Mouse (Mus musculus) brain, embryonic 18.5 days (tissue): ENCODE results near the gene Pagr1a.

Source experiments
- DNase-seq: peaks from one replicate; pipeline ENCODE4 v3.0.0-alpha.2; 2012; ENCODE audit warnings: low read depth, low spot score

The Pagr1a gene

GRCm38 (mm10) chr7:127003620-127004019 lies 13.5 kb downstream of the Pagr1a start:
- DNase-seq = no peak

DNA sequence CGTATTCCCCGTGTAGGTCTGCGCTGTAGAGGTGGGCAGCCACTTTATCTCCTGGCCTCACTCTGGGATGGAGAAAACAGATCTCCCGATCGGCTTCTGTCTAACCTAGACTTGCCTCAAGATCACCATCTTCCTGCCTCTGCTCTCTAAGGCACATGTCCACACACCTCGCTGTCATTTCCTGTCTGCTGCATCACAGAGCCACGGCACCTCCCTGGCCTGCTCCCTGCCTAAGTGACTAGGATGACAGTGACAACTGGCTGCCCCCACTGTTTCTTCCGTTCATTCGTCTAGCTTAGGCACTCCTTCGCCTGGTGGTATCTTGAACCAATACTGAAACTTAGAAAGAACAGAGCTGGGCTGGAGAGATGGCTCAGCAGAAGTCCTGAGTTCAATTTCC lies 17.6 kb downstream of the Pagr1a start:
- no peak for DNase-seq

- DNase-seq = no peak
Measured at GRCm38 (mm10) chr7:126996449-126996848, 20.7 kb downstream of the Pagr1a start.

DNA sequence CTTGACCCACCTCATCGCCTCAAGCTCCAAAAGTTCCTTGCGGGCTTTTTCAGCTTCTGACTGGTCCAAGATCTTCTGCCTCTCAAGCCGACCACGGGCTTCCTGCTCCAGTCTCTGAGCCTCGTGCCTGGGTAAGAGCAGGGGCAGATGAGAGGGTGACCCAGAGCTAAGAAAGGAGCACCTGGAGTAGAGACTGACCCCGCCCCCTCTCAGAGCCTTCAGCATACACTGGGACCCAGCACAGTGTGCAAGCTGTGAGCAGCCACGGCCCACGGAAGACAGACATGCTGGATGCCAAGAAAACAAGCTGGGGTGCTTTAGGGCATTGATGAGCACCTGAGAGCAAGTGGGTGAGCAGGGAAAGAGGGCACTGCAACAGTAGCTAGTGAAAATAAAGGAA lies 28.3 kb downstream of the Pagr1a start:
- DNase-seq = no peak

- DNase-seq = no peak
Measured at GRCm38 (mm10) chr7:126986319-126986718, 30.8 kb downstream of the Pagr1a start.

DNA sequence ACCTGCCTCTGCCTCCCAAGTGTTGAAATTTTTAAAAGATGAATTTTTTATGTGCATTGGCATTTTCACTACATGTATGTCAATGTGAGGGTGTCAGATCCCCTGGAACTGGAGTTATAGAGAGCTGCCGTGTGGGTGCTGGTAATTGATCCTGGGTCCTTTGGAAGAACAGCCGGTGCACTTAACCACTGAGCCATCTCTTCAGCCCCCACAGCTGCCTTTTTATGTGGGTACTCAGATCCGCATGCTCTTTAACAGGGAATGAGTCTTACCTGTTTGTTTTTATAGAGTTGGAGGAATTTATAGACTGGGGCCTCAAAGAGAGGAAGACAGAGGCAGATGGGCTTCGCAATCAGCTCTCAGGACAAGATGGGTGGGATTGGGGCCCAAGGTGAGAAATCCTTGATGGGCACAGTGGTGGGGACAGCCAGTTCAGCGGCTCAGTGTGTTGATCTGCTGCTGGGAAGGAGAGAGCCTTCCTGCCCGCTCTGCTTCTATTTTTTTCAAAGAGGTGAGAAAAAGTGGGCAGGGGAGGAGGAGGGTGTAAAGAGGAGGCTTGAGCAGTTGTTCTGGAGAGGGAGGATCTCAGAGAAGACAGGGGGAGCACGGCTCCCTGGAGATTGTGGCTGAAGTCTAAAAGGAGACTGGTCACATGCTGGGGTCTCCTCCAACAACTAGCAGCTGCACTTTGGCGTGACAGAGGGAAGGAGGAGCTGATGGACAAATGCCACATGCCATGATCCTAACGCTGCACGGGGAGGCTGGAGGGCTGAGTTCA lies 32.3 kb downstream of the Pagr1a start:
- no peak for DNase-seq

DNA sequence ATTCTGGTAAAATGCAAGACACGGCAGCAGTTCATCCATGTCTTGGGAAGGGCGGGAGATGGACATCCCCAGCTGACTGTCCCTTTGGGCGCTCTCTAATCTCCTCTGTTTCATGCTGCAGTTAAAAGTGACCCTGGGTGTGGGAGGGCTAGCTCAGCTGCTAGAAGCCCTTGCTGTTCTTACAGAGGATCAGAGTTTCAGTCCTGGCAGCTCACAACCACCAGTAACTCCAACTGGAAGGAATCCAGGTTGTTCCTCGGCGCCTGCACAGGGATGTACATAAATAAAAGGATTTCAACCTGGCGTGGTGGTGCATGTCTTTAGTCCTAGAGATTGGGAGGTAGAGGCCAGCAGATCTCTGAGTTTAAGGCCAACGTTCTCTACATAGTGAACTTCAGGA lies 34.0 kb downstream of the Pagr1a start:
- DNase-seq = no peak

DNA sequence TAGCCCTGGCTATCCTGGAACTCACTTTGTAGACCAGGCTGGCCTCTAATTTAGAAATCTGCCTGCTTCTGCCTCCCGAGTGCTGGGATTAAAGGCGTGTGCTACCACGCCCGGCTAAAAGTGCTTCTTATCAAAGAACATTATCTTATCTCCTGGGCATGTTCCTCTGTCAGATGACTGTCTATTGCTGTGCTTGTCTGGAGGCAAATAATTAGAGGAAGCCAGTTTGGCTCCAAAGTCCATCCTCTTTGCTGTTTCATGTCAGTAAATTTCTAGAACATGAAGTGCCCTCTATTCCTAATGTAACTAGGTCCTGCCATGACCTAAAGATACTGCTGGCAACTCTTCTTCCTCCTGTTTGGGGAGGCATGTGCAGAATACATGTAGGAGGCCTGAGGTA lies 35.1 kb downstream of the Pagr1a start:
- no peak for DNase-seq

DNA sequence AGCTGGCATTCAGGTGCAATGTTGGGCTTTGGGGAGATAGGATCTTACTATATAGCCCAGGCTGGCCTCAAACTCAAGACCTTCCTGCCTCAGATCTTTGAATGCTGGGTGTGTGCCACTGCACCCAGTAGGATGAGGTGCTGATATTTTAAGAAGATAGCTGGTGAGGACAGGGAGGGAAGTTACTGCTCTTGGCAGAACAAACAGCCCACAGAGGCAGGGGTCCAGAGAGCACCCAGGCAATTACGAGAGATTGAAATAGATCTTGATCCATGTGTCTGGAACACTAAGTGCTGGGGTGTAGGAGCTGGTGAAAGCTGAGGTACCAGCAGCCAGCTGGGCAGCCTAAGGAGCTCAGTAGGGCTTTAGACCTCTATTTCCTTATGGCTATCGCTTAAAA lies 35.6 kb downstream of the Pagr1a start:
- DNase-seq = no peak

- no peak for DNase-seq
Measured at GRCm38 (mm10) chr7:126978841-126979240, 38.3 kb downstream of the Pagr1a start.

GRCm38 (mm10) chr7:126976878-126977459 lies 40.2 kb downstream of the Pagr1a start:
- no peak for DNase-seq

DNA sequence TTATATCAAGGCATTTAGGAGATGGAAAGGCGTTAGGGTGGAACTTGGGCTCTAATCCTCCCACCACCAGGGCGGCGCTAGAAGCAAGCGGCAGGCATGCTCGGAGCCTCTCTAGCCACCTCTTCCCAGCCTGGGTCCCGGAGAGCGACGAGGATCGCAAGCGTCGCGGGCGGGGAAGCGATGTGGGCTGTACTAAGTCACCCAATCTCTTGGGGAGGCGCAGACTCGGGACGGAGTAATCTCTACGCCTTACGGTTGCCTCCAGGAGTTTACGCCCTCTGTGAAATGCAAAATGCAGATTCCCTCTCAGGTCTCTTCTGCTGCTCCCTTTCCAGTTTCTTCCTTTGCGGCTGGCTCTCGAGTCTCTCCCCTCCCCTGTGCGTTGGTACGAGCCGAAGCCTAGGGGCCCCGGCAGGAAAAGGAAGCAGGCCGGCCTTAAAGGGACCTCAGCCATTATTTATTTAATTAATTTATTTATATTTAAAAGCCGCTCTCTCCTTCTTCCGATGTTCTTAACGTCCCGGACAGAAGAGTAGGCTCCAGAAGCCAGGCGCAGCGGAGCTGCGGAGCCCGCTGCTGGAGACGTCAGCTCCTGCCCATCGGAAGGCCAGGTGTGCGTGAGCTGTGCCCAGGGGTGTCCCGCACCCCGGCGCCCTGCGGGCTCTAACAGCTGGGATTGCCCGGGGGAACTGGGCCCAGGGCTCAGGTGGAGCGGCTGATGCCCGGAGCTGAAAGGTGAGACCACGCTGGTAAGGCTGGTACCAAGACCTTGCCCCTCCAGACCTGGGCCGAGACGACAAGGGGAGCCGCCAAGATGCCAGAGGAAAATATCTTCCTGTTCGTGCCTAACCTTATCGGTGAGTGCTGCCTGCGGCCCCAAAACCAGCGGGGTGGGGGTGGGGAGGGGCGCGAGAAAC lies 40.9 kb downstream of the Pagr1a start, which contains the start of gene Cdiptos:
Gene Cdiptos (minus strand): TSS at position 149 of the 917 bp plus-strand sequence.
- peak; percentile 93 for DNase-seq

GRCm38 (mm10) chr7:126975893-126975949 lies 41.4 kb downstream of the Pagr1a start, which contains the start of gene Cdipt:
TSS of gene Cdipt (plus strand) at chr7:126975914.
- no peak for DNase-seq

- DNase-seq = no peak
Measured at GRCm38 (mm10) chr7:126975493-126975892, 41.7 kb downstream of the Pagr1a start.

- no peak for DNase-seq
Measured at GRCm38 (mm10) chr7:126967361-126967760, 49.8 kb downstream of the Pagr1a start.

DNA sequence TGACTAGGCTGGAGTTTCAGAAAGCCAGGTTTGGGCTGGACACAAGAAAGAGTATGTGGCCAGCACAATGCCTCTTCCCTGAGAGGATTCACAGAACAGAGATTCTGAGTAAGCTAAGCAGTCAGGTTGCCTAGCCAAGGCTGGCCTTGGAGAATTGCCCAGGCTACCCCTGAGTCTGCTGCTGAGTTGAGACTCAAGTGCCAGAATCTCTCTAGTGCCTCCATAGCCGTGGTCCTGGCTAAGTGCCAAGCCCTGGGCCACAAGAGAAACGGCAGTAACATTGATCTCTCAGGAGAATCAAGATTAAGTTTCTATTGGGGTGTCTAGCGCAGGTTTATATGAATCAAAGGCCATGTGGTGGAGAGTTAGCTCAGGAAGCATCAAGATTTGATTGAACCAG lies 51.6 kb downstream of the Pagr1a start:
- no peak for DNase-seq
